In genomic region chr14:50758416-50759085, GRCm38 (mm10) we compare ENCODE assay signal across 21 mouse cellular contexts. TPM values are rescaled to one million over a fixed set of nuclear protein-coding genes. Genes with fewer than 3 reads are reported as not detected.
DNase-seq lines count a peak whose midpoint lies in the region; ATAC-seq and TF ChIP-seq lines count a peak whose summit lies in the region.
"Had no signal": no experiment of that assay in that cellular context is flagged by ENCODE, and none has a peak within 500 bp of the region (broad histone marks: within the 10 kb centered on the region; RNA-seq: fewer than 3 reads in every experiment).

No protein-coding gene starts in this region.

- H3K9ac ChIP-seq in midbrain, postnatal 0 days (replicated peaks; ENCODE audit: low read length, poor library complexity, severe bottlenecking): no peak overlapping the region
- no peak overlapping the region for H3K9ac ChIP-seq in midbrain, embryonic 14.5 days (replicated peaks; ENCODE audit: low read length)
- H3K9ac ChIP-seq in kidney, embryonic 14.5 days (ENCODE audit: low read depth, low read length): no peak overlapping the region
- H3K9ac ChIP-seq: embryonic facial prominence, embryonic 12.5 days; hindbrain, embryonic 15.5 days; limb, embryonic 15.5 days; lung, embryonic 14.5 days; neural tube, embryonic 13.5 days had no signal

- no peak overlapping the region for H3K4me2 ChIP-seq in midbrain, postnatal 0 days (ENCODE audit: low read depth, low read length, poor library complexity, severe bottlenecking)
- no peak overlapping the region for H3K4me2 ChIP-seq in midbrain, embryonic 14.5 days (ENCODE audit: low read length)
- no peak overlapping the region for H3K4me2 ChIP-seq in kidney, embryonic 14.5 days (replicated peaks; ENCODE audit: low read depth, low read length)
- H3K4me2 ChIP-seq: embryonic facial prominence, embryonic 12.5 days; hindbrain, embryonic 15.5 days; limb, embryonic 15.5 days; lung, embryonic 14.5 days; neural tube, embryonic 13.5 days had no signal

- 68% methylated on average over 5 of the region's 5 CpGs for WGBS in midbrain, postnatal 0 days
- WGBS in midbrain, embryonic 14.5 days: 77% methylated on average over 5 of the region's 5 CpGs
- WGBS in kidney, embryonic 14.5 days: 73% methylated on average over 5 of the region's 5 CpGs

- TF ChIP-seq CTCF in midbrain, postnatal 0 days (IDR thresholded peaks at IDR 0.05): no peak

- H3K4me1 ChIP-seq in midbrain, postnatal 0 days (ENCODE audit: insufficient read depth, low read length): no peaks in the 10 kb centered on the region
- no peaks in the 10 kb centered on the region for H3K4me1 ChIP-seq in midbrain, embryonic 14.5 days (ENCODE audit: control insufficient read depth, insufficient read depth, low read length)
- H3K4me1 ChIP-seq in kidney, embryonic 14.5 days (ENCODE audit: control insufficient read depth, insufficient read depth, low read length): no peaks in the 10 kb centered on the region
- H3K4me1 ChIP-seq: embryonic facial prominence, embryonic 12.5 days; hindbrain, embryonic 15.5 days; limb, embryonic 15.5 days; neural tube, embryonic 13.5 days had no signal

- no peak overlapping the region for H3K27ac ChIP-seq in midbrain, postnatal 0 days (ENCODE audit: low read depth, low read length)
- no peak overlapping the region for H3K27ac ChIP-seq in midbrain, embryonic 14.5 days (replicated peaks; ENCODE audit: low read depth, low read length)
- no peak overlapping the region for H3K27ac ChIP-seq in kidney, embryonic 14.5 days (ENCODE audit: low read depth, low read length)
- H3K27ac ChIP-seq: embryonic facial prominence, embryonic 12.5 days; hindbrain, embryonic 15.5 days; limb, embryonic 15.5 days; neural tube, embryonic 13.5 days; stomach, postnatal 0 days had no signal

- no peaks in the 10 kb centered on the region; the same call in 1 of the 2 replicates for H3K36me3 ChIP-seq in midbrain, postnatal 0 days (ENCODE audit: insufficient read depth, low read length)
- peaks cover 5% of the 10 kb centered on the region; the same call in 1 of the 2 replicates for H3K36me3 ChIP-seq in midbrain, embryonic 14.5 days (ENCODE audit: control insufficient read depth, insufficient read depth, low read length)
- H3K36me3 ChIP-seq in kidney, embryonic 14.5 days (ENCODE audit: control insufficient read depth, insufficient read depth, low read length): no peaks in the 10 kb centered on the region

- no peaks in the 10 kb centered on the region for H3K27me3 ChIP-seq in midbrain, postnatal 0 days (ENCODE audit: insufficient read depth, low read length)
- no peaks in the 10 kb centered on the region for H3K27me3 ChIP-seq in midbrain, embryonic 14.5 days (ENCODE audit: control insufficient read depth, insufficient read depth, low read length)
- no peaks in the 10 kb centered on the region for H3K27me3 ChIP-seq in kidney, embryonic 14.5 days (ENCODE audit: control insufficient read depth, insufficient read depth, low read length)
- H3K27me3 ChIP-seq: embryonic facial prominence, embryonic 12.5 days; hindbrain, embryonic 15.5 days; limb, embryonic 15.5 days; neural tube, embryonic 13.5 days had no signal

- ATAC-seq in midbrain, postnatal 0 days (ENCODE audit: low FRiP score): no peak
- ATAC-seq in midbrain, embryonic 14.5 days (ENCODE audit: low FRiP score, low TSS enrichment): no peak
- ATAC-seq in kidney, embryonic 14.5 days (ENCODE audit: low FRiP score, low TSS enrichment): no peak

- H3K4me3 ChIP-seq in midbrain, postnatal 0 days (ENCODE audit: low read depth, low read length): no peak overlapping the region
- no peak overlapping the region for H3K4me3 ChIP-seq in midbrain, embryonic 14.5 days (replicated peaks; ENCODE audit: low read depth, low read length)
- H3K4me3 ChIP-seq in kidney, embryonic 14.5 days (ENCODE audit: low read length): no peak overlapping the region
- H3K4me3 ChIP-seq: embryonic facial prominence, embryonic 12.5 days; hindbrain, embryonic 15.5 days; limb, embryonic 15.5 days; neural tube, embryonic 13.5 days had no signal

- intact Hi-C loops in heart, postnatal 14 days (cut with DNase I): no loop called here

- DNase-seq in heart, adult 11 months: peak; percentile 79
- no peak for DNase-seq in heart, postnatal 14 days
- DNase-seq in midbrain, postnatal 0 days (ENCODE audit: low spot score): peak; percentile 9
- no peak for DNase-seq in midbrain, embryonic 14.5 days
- DNase-seq in layer of hippocampus, adult 9-11 months: peak; percentile 49
- DNase-seq in telencephalon, adult 2 months (ENCODE audit: low read depth, low spot score): peak; percentile 43
- DNase-seq: cerebellum, adult 18-20 months; heart, postnatal 10 days; kidney, adult 2 months; kidney, postnatal 4 days; lung, embryonic 14.5 days; thymus, postnatal 25 days had no signal

- no peaks in the 10 kb centered on the region for H3K9me3 ChIP-seq in midbrain, postnatal 0 days (ENCODE audit: low read length)
- H3K9me3 ChIP-seq in midbrain, embryonic 14.5 days (ENCODE audit: control insufficient read depth, low read length): no peaks in the 10 kb centered on the region
- H3K9me3 ChIP-seq in kidney, embryonic 14.5 days (ENCODE audit: control insufficient read depth, low read length): no peaks in the 10 kb centered on the region
- H3K9me3 ChIP-seq: embryonic facial prominence, embryonic 12.5 days; hindbrain, embryonic 15.5 days; limb, embryonic 15.5 days; neural tube, embryonic 13.5 days had no signal

RNA-seq across cellular contexts. Expression of gene Olfr749, which starts 13.7 kb away (rescaled TPM):
- total RNA-seq in heart, postnatal 14 days (2021): not detected
- total RNA-seq in midbrain, postnatal 0 days (2014; rRNA removed): not detected in 2 replicates
- polyA plus RNA-seq in midbrain, postnatal 0 days (2015; fragmentation: Nextera tagmentation; extraction: Ambion mirVana): not detected in 2 replicates
- polyA plus RNA-seq in midbrain, embryonic 14.5 days (2014; fragmentation: Nextera tagmentation; extraction: Ambion mirVana): not detected in 2 replicates
- not detected in 2 replicates for polyA plus RNA-seq in kidney, embryonic 14.5 days (2014; fragmentation: Nextera tagmentation; extraction: Ambion mirVana)
- total RNA-seq: gastrocnemius, adult 8-10 months; heart, postnatal 10 days; megakaryocyte progenitor cell, adult 5-6 weeks had no signal
- polyA plus RNA-seq: C2C12; embryonic facial prominence, embryonic 12.5 days; hindbrain, embryonic 15.5 days; kidney, adult 2 months; limb, embryonic 15.5 days; lung, embryonic 14.5 days; neural tube, embryonic 13.5 days; stomach, postnatal 0 days had no signal

RNA-seq across cellular contexts. Expression of gene Ttc5, which starts 26.8 kb away (rescaled TPM):
- total RNA-seq in heart, postnatal 14 days (2021): 10 to 100 TPM; 18.1 to 24.3 TPM
- total RNA-seq in midbrain, postnatal 0 days (2014; rRNA removed): 83.9 and 109 TPM in 2 replicates
- 93.1 and 97.8 TPM in 2 replicates for polyA plus RNA-seq in midbrain, postnatal 0 days (2015; fragmentation: Nextera tagmentation; extraction: Ambion mirVana)
- polyA plus RNA-seq in midbrain, embryonic 14.5 days (2014; fragmentation: Nextera tagmentation; extraction: Ambion mirVana): 133 and 138 TPM in 2 replicates
- 83.3 and 86.6 TPM in 2 replicates for polyA plus RNA-seq in kidney, embryonic 14.5 days (2014; fragmentation: Nextera tagmentation; extraction: Ambion mirVana)

RNA-seq across cellular contexts. Expression of gene Ccnb1ip1, which starts 49.0 kb away (rescaled TPM):
- total RNA-seq in heart, postnatal 14 days (2021): not detected
- total RNA-seq in midbrain, postnatal 0 days (2014; rRNA removed): not detected in 2 replicates
- polyA plus RNA-seq in midbrain, postnatal 0 days (2015; fragmentation: Nextera tagmentation; extraction: Ambion mirVana): not detected in 2 replicates
- 0.15 TPM in 1 of 2 replicates, not detected in the other for polyA plus RNA-seq in midbrain, embryonic 14.5 days (2014; fragmentation: Nextera tagmentation; extraction: Ambion mirVana)
- not detected in 2 replicates for polyA plus RNA-seq in kidney, embryonic 14.5 days (2014; fragmentation: Nextera tagmentation; extraction: Ambion mirVana)
- total RNA-seq: gastrocnemius, adult 8-10 months; heart, postnatal 10 days; megakaryocyte progenitor cell, adult 5-6 weeks had no signal
- polyA plus RNA-seq: embryonic facial prominence, embryonic 12.5 days; hindbrain, embryonic 15.5 days; kidney, adult 2 months; limb, embryonic 15.5 days; lung, embryonic 14.5 days; neural tube, embryonic 13.5 days; stomach, postnatal 0 days had no signal

RNA-seq across cellular contexts. Expression of gene Parp2, which starts 49.1 kb away (rescaled TPM):
- total RNA-seq in heart, postnatal 14 days (2021): 10 to 100 TPM; 13.3 to 14.1 TPM
- total RNA-seq in midbrain, postnatal 0 days (2014; rRNA removed): 16.3 and 23.5 TPM in 2 replicates
- polyA plus RNA-seq in midbrain, postnatal 0 days (2015; fragmentation: Nextera tagmentation; extraction: Ambion mirVana): 30.7 and 32.7 TPM in 2 replicates
- polyA plus RNA-seq in midbrain, embryonic 14.5 days (2014; fragmentation: Nextera tagmentation; extraction: Ambion mirVana): 47.9 and 51.2 TPM in 2 replicates
- polyA plus RNA-seq in kidney, embryonic 14.5 days (2014; fragmentation: Nextera tagmentation; extraction: Ambion mirVana): 75.8 and 75.9 TPM in 2 replicates

RNA-seq across cellular contexts. Expression of gene Olfr748, which starts 51.4 kb away (rescaled TPM):
- not detected for total RNA-seq in heart, postnatal 14 days (2021)
- not detected in 2 replicates for total RNA-seq in midbrain, postnatal 0 days (2014; rRNA removed)
- polyA plus RNA-seq in midbrain, postnatal 0 days (2015; fragmentation: Nextera tagmentation; extraction: Ambion mirVana): not detected in 2 replicates
- polyA plus RNA-seq in midbrain, embryonic 14.5 days (2014; fragmentation: Nextera tagmentation; extraction: Ambion mirVana): not detected in 2 replicates
- polyA plus RNA-seq in kidney, embryonic 14.5 days (2014; fragmentation: Nextera tagmentation; extraction: Ambion mirVana): not detected in 2 replicates
- total RNA-seq: gastrocnemius, adult 8-10 months; heart, postnatal 10 days; megakaryocyte progenitor cell, adult 5-6 weeks had no signal
- polyA plus RNA-seq: C2C12; embryonic facial prominence, embryonic 12.5 days; hindbrain, embryonic 15.5 days; kidney, adult 2 months; limb, embryonic 15.5 days; lung, embryonic 14.5 days; neural tube, embryonic 13.5 days; stomach, postnatal 0 days had no signal

Comparison
In these comparisons a context has a peak if more than half of its experiments do, and no peak if none do; other contexts are left out.
1. DNase-seq: peak in heart, adult 11 months (single experiment), midbrain, postnatal 0 days (single experiment), layer of hippocampus, adult 9-11 months (single experiment) and telencephalon, adult 2 months (single experiment); none in heart, postnatal 14 days (0 of 2) and midbrain, embryonic 14.5 days (single experiment).